Mouse (Mus musculus): ENCODE measurements around the gene Vegfa.

The Vegfa gene

DNA sequence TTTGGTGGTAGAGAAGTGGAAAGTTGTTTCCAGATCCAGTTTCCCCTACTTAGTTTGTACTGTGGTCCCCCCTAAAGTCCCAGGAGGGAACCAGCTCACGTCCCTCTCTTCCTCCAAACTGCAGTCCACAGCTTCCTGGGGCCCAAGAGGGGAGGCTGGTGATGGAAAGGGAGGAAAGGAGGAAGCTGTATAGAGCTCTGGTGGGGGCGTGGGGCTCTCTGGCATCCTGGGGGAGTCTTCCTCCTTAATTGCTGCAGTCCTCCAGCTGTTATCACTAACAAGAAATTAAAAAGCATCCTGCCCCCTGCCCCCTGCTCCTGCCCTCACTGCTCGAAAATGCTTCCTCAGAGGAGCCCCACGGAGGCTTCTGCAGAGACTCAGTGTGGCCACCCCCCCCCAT lies 17.4 kb upstream of the Vegfa start:
- no peak for DNase-seq

DNA sequence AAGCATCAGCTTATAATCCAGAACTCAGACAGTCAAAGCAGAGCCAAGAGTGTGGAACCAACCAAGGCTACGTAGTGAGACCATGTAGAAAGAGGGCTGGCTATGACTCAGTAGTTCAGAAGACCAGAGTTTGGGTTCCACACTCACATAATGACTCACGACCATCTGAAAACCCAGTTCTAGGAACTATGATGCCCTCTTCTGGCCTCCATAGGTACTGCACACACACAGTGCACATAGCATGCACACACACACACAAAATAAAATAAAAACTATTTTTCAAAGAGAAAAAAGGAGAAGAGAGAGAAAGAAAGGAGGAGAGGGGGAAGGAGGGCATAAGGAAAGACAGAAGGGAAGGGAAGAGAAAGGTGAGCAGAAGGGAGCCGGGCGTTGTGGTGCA lies 16.0 kb upstream of the Vegfa start:
- no peak for DNase-seq

DNA sequence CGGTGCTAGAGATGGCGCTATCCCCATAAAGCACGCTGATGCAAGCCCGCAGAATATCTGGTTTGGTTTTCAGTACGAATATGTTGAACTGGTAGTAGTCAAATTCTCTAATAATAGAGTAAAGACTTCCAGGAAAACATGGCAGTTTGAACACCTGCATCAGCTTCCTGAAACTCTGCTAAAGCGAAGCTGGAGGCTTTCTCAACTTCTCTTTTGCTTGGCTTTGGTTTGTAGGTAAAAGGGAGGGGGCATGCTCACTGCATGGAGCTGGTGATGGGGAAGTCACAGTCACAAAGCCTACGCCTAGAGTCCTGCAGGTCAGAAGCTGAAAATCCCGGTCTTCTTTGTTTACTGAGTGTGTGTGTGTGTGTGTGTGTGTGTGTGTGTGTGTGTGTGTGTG lies 13.6 kb upstream of the Vegfa start:
- DNase-seq = no peak

DNA sequence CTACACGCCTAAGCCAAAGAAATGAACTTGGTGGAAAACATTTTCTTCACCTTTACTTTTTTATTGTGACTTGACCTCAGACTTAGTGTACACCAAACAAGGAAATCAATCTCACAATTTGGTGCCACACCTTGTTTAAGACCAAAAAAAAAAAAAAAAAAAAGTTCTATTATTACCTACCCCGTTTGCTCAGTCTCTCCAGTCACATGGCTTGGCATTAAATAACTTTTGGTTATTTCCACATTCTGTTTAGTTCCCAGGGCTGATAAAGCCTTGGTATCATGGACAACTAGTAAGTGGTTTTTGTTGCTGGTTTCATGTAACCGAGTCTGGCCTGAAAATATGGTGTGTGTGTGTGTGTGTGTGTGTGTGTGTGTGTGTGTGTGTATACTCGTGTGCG lies 12.8 kb upstream of the Vegfa start:
- DNase-seq = no peak

DNA sequence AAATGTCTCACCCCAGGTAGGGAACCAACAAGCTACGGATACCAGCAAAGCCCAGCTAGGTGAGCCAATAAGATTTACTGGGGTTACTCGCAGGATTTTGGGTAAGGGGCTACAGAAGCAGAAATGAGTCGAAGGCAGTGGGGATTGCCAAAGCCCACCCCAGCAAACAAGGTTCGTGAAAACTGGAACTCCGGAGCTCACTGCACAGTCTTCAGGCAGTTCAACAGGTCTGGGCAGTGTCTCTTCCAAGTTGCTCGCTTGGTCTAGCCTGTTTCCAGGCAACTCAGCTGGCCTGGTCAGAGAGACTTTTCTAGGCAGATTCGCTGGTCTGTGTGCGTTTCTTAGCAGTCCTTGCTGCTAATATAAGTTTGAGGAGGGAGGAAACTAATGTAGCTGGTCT lies 10.0 kb upstream of the Vegfa start:
- DNase-seq = no peak

DNA sequence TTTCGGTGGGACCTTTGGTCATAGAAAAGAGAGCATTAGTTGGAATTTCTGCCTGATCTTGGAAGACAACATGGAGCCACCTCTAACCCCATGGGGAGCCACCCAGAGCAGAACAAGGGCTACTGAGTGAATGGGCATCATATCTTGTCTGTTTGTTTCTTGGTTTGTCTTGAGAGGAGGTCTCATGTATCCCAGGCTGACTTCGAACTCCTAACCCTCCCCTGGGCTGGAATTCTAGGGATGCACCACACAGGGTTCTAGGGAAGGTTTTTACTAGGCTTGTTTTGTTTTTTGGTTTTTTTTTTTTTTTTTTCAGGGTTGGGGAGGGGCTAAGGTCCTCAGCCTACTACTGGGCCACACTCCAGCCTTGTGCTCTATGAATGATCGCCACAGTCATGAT lies 9.5 kb upstream of the Vegfa start:
- DNase-seq = no peak

DNA sequence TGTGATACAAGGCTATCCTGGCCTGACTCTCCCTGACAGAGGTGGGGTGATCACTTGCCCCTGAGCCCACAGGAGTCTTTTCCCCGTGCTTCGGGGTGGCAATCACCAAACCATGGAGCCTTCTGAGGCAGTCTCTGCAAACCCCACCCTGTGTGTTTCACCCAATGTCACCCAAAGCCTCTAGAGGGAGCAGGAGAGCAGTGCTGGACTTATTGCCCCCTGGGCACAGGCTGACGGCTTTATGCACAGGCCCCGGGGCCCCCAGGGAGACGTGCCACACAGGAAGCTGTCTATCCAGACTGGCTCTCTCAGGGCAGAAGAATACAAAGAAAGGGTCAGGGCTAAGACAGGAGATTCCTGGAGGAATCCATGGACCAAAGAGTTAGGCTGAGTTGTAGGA lies 9.1 kb upstream of the Vegfa start:
- peak in 1 of 2 experiments; percentile 38 for DNase-seq

DNA sequence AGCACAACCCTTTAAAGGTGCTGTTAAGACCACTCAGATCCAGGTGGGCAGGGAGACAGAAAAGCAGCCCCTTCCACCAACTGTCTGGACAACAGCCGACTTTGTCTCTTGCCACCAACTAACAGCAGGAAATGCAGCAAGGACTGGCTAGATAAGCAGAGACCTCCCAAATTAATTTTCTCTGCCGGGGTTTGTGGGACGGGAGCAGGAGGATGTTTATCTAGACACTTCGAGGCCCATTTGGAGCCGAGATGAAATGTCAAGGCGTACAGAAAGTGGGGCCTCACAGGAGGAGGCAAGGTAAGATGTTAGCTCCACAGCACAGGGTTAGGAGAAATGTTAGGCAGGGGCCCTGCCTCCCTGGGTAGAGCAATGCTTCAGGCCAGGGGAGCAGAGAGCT lies 8.4 kb upstream of the Vegfa start:
- DNase-seq = no peak

DNA sequence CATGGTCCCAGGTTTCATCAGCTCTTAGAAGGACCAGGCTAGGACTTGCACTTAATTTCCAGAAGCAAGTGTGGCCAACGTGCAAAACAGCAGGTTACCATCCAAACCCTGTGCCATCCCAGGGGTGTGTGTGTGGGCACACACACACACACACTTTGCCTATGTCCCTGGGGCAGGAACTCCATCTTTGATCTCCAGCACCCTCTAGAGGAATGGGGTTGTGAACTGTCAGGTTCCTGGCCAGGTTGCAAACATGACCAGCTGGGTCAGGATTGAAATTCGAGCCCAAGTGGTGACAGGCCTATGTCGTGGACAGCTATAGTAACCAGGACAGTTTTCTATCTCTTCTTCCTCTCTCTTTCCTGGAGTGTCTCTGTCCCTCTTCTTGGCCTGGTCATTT lies 6.7 kb upstream of the Vegfa start:
- no peak for DNase-seq

DNA sequence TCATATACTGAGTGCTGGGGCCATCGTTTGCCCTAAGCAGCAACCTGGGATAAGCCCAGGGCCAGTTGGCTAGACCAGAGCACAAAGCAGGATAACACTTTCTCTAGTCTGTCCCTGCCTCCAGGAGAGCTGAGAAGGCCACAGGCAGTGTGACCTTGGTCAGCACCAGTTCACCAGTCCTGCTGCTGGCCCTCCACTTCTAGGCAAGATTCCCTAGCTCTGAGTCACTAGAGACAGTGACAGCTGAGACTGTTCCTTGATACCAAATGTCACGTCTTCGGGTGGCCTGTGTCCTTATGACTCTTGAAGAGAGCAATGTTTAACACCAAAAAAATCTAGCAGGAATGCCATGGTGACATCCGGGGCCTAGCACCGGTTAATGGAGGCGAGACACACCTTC lies 4.2 kb upstream of the Vegfa start:
- no peak for DNase-seq

DNA sequence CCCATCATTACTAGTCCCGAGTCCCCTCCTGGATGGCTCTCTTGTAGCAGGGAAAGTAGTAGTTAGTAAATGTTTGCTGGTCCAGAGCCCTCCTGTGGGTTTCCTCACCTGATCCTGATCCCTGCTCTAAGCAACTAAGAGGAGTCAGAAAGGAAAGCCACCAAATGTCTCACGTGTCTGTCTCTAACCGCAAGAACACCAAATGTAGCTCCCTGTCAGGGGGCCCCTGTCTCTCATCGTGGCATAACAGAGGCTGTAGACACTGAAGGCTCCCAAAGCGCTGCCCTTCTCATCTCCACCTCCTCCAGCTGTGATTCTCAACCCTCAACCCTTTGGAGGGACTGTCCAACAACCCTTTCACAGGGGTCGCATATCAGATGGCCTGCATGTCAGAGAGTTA lies 1.9 kb upstream of the Vegfa start:
- peak in 1 of 2 experiments; percentile 30 for DNase-seq

DNA sequence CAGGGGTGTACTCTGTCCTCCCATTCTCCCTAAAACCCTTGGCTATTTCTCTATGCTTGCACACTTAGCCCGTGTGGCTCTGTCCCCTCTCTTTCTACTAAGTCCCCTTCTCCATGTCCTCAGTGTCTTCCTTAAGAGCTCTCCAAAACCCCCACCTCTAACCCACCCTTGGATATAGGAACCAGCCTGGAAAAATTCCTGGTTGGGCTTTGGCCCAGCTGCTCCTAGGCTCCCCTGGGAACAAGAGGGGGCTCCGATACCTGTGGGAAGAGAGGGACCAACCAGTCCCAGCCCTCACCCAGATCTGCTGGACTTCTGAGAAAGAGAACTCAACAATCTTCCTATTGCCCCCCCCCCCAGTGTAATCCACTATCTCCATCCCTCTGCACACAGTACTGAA lies 1.4 kb upstream of the Vegfa start:
- no peak for DNase-seq

DNA sequence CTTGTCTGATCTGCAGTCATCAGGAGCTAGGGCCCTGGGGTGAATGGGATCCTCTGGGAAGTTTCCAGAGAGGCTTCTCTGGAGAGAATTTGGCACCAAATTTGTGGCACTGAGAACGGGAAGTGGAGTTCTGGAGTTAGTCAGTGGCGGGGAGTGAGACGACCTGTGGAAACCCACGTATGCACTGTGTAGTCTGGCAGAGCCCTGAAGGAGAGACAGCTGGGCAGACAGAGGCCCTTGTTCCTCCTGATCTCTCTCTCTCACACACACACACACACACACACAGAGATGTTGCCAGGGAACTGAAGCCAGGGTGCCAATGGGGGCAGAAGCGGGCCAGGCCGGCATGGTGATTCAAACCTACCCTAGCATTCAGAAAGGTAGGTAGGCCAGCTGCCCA lies 953 bp upstream of the Vegfa start:
- no peak for DNase-seq

DNA sequence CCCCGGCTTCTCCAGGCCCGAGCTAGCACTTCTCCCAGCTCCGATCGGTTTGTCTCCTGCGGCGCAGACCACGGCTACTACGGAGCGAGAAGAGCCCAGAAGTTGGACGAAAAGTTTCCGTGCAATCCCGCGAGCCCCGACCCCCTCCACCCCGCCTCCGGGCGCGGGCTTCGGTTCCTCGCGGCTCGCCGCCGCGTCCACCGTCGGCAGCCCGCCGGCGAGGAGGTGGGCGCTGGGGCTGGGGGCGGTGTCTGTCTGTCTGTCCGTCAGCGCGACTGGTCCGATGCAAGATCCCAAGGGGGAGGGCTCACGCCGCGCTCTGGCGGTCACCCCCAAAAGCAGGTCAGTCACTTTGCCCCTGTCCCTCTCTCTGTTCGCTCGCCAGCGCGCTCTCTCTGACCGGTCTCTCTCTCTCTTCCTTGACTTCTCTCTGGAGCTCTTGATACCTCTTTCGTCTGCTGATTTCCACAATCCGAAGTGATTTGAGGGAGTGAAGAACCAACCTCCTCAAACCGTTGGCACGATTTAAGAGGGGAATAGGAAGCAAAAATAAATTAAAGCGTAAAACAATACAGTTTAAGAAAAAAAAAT lies 453 bp downstream of the Vegfa start:
- peak; percentile 32 to 41 for DNase-seq

DNA sequence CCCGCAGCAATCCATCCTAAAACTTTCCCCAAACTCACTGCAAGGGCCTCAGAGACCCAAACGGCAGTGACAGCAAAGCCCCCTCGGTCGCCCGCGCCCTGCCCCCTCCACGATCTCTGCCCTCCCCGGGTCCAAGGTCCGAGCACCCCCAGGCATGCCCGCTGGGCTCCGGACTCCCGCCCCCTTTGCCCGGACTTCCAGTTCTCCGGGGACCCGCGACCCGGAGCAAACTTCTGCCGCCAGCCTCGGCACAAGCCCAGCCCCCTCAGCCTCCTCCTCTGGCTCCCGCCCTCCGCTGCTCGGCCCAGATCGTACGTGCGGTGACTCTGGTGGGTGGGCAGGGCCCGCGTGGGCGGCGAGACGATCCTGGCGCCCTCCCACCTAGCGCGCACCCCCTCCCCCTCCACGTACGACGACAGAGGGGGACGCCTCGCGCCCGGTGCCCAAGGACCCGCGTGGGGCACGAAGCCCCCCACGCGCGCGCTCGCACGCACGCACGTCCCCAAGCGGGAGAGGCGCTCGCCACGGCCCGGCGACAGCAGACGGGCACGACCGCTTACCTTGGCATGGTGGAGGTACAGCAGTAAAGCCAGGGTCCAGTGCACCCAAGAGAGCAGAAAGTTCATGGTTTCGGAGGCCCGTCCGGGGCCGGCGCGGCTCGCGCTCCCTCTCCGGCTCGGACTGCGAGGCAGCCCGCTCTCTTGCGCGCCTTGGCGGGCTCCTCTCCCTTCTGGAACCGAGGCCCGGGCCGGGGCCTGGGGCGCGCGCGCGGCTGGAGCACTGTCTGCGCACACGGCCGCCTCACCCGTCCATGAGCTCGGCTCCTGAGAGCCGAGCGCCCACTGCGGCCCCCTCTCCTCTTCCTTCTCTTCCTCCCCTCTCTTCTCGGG lies 1.2 kb downstream of the Vegfa start:
- peak; percentile 30 to 44 for DNase-seq

DNA sequence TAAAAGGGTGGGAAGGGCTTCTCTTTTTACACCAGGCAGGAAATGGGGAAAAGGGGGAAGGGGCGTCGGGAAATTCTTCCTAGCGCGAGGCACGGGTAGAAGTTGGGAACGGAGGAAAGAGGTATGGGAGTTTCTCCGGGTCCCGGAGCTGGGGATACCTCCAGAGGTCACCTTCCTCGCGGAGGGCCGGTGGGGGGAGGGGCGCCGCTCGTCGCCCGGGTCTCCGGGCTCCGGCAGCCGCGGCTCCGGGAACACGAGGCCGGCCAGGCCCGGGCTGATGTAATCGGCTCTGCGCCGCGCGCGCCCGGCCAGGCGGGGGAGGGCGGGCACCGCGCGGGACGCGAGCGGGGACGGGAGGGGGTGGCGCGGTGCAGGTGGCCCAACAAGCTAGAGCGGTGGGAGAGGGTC lies 1.8 kb downstream of the Vegfa start:
- DNase-seq = no peak

DNA sequence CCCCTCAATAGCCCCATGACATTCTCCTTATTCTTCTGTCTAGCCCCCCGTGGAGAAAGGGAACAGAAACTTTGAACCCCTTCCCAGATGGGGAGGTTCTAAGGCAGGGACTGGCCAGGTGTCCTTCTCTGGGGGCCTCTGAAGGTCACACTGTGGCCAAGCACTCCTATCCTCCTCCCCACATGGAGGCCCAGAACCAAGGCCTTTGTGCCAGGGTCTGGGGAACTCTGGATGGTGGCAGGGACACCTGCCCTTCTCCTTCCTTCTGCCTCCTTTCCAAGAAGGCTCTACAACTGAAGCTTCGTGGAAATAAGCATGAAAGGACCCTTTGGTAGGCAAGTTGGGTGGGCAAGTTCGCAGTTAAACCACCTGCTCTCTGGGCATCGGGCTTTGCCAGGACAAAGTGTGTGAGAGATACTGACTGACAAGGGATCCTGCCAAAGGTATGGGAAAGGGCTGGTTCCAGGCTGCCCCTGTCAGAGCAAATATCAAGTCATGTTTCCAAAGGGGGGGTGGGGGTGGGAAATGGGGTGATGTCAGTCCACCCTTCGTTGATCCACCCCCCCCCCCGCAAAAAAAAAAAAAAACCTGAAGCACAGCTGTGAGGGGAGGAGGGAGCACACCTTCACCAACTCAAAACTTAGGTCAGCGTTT lies 2.5 kb downstream of the Vegfa start:
- no peak for DNase-seq

DNA sequence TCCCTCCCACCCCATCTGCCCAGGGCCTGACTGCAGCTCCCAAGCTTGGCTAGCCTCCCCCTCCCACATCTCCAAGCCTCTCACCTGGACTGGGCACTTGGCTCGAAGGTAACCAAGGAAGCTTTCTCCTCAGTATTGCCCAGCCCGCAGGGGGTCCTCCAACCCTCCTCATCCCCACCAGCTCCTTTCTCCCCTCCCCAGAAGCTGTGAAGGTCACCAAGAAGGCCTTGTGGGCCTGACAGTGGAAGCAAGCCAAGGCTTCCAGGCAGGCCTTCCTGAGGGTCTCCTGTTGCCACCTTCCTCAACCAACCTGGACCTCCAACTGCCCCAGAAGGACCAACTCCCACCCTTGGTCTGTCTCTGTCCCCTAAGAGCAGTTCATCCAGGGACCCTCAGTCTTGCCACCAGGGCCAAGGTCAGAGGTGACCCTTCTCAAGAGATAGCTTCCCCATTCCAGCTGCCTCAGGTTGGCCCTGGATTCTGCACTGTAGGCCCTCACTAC lies 3.1 kb downstream of the Vegfa start:
- no peak for DNase-seq

DNA sequence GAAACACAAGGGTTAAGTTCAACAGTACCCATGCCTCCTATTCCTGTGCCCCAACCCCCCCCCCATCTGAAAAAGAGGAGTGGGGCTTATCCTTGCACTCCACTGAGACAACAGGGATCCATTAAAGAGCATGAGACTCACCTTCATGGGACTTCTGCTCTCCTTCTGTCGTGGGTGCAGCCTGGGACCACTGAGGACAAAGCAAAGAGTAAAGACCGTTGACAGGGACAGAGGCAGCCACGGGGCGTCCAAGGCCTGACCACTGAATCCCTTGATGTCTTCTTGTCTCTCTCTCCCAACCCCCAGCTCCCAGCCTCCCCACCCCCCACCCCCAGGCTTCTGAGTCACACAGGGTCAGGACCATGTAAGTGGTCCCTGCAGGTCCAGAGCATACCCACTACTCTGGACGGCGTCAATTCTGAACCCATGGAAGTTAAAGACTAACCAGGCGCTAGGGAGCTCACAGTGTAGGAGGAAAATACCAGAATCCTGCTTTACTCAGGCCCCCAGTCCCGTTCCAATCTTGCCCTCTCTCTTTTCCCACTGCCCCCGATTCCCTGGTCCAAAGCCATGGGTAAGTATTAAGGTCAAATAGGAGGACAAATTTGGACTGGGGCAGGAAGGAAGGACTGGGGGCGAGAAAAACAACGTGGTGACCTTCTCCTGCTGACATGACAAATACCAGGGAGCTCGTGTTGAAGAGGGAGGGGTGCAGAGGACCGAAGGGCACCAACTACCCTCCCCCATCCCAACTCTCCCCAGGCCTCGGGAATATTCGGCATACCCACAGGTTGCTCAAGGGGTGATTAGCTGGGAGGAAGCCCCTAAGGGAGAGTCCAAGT lies 3.7 kb downstream of the Vegfa start:
- DNase-seq = no peak

DNA sequence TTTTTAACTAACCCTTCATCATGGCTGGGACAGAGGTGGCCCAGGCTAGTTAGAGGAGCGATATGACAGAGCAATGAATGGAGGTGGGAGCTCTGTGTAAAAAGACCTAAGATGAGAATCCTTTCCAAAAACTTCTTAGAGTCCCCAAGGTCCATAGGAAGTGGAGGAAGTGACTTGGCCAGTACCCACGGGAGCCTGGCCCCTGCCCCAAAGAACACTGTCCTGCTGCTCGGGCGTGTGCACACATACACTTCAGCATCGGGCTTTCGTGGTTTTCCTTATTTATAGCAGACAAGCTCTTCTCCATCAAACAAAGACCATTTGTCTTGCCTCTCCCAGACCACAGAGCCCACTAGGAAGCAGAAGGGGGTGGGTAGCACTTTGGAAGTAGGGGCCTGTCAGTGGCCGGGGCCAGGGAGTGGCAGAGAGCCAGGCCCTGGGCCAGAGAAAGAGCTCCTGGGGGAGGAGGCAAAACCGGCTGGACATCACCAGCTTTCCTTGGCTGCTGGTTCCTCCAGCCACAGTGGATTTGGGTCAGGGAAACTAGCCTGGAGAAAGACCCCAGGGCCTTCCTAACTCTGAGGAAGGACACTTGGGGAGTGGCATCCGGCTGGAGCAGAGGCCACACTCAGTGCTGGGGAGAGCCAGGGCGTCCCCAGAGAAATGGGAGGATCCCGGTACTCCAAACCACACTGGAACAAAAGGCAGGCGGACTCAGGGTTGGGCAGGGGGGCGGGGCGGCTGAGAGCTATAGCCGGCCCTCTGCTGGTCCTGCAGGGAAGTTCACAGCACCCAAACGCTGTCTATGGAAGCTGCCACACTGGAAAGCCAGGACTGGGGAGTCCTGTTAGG lies 4.9 kb downstream of the Vegfa start:
- no peak for DNase-seq

DNA sequence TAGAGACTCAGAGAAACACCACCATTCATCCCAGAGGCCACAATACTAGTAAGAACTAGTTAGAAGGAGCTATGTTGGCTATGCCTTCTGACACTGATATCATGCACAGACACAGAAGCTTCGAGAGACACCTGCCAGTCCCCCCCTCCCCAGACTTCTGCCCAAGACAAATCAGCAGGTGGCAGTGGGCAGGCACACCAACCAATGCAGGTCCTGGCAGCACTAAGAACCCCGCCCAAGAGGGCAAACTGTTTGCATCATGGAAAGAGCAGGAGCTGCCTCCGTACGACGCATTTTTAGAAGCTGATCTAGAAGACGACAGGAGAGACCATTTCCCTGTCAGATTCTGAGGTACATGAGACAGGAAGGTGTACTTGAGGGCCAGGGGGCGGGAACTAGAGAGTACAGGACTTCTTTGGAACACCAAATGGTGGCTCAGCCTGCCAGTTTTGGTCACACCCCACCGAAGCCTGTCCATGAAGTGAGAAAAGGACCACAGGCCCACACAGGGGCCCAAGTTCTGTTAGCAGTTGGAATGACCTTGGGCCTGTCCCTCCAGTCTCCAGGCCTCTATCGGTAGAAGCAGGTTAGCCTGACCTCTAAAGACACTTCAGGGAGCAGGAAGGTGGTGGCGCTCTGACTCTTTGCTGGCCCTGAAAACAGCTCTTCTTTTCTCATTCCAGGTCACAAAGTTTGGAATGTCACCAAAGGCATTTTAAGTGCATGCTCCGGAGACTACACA lies 6.1 kb downstream of the Vegfa start:
- no peak for DNase-seq

Measured in thymus, adult 18-20 months (tissue).